Mouse (Mus musculus) bone marrow macrophage, adult 2 months (primary cell): ENCODE data around the gene Fbxo21.

Source experiments
- CTCF ChIP-seq: IDR thresholded peaks from 2 replicates; pipeline ENCODE4 v1.5.1; 2012; ENCODE audit warnings: low read depth, mild to moderate bottlenecking, low read length, moderate library complexity
- POLR2A ChIP-seq: IDR thresholded peaks from 2 replicates; pipeline ENCODE4 v1.6.1; 2012; ENCODE audit warnings: mild to moderate bottlenecking, low read depth, low read length, borderline replicate concordance

- no peak for TF ChIP-seq CTCF
- no peak for TF ChIP-seq POLR2A
Measured at GRCm38 (mm10) chr5:118015669-118016068, 39.1 kb downstream of the Fbxo21 start.
